Mouse (Mus musculus) embryonic fibroblast, embryonic 13.5 days (primary cell): Measurements from ENCODE around the gene Zfp90.

ENCODE experiments used
- CTCF ChIP-seq: IDR thresholded peaks from 2 replicates; pipeline ENCODE4 v1.5.1; 2011; ENCODE audit warnings: mild to moderate bottlenecking, control low read depth, low read length, moderate library complexity, borderline replicate concordance; ENCODE audit not compliant: insufficient read depth
- POLR2A ChIP-seq: IDR thresholded peaks from 2 replicates; pipeline ENCODE4 v1.6.1; 2011; ENCODE audit warnings: low read depth, mild to moderate bottlenecking, control low read depth, low read length, moderate library complexity

GRCm38 (mm10) chr8:106369069-106369468, 46.1 kb upstream of the Zfp90 start:
- no peak for TF ChIP-seq POLR2A
- TF ChIP-seq CTCF = no peak
